Mouse (Mus musculus): ENCODE data around the gene Irf2bpl.

GRCm38 (mm10) chr12:86851313-86851712, 33.3 kb downstream of the Irf2bpl start:
- TF ChIP-seq CTCF (conservative IDR thresholded peaks at IDR 0.05 in 1 of 2, IDR thresholded peaks at IDR 0.05 in 1 of 2; ENCODE audit: low read depth in 2 of 2, low read length in 2 of 2), result no peak
- TF ChIP-seq USF2 (conservative IDR thresholded peaks at IDR 0.05; ENCODE audit: low read depth, low read length), result no peak
- TF ChIP-seq SMC3 (IDR thresholded peaks at IDR 0.05; ENCODE audit: low read depth, low read length), result no peak
- TF ChIP-seq BHLHE40 (IDR thresholded peaks at IDR 0.05; ENCODE audit: low read depth, low read length), result no peak
- no peak for TF ChIP-seq JUND (conservative IDR thresholded peaks at IDR 0.05; ENCODE audit: low read depth, low read length)
- TF ChIP-seq UBTF (IDR thresholded peaks at IDR 0.05; ENCODE audit: low read depth, low read length), result no peak
- no peak for TF ChIP-seq TCF12 (IDR thresholded peaks at IDR 0.05; ENCODE audit: low read depth, low read length)
- no peak for TF ChIP-seq CHD2 (IDR thresholded peaks at IDR 0.05; ENCODE audit: low read length)
- no peak for TF ChIP-seq USF1 (IDR thresholded peaks at IDR 0.05; ENCODE audit: low read depth, low read length)
- TF ChIP-seq RAD21 (IDR thresholded peaks at IDR 0.05; ENCODE audit: low read depth, low read length), result no peak
- TF ChIP-seq EP300 (IDR thresholded peaks at IDR 0.05; ENCODE audit: low read length), result no peak
- no peak for TF ChIP-seq ZNF384 (IDR thresholded peaks at IDR 0.05; ENCODE audit: low read depth, low read length)
- no peak for TF ChIP-seq GABPA (IDR thresholded peaks at IDR 0.05; ENCODE audit: insufficient replicate concordance, low read depth, low read length)
- no peak for TF ChIP-seq POLR2A (IDR thresholded peaks at IDR 0.05; ENCODE audit: low read depth, low read length)

All from CH12.LX (cell line).